Mouse (Mus musculus): ENCODE measurements around the gene Dixdc1.

DNA sequence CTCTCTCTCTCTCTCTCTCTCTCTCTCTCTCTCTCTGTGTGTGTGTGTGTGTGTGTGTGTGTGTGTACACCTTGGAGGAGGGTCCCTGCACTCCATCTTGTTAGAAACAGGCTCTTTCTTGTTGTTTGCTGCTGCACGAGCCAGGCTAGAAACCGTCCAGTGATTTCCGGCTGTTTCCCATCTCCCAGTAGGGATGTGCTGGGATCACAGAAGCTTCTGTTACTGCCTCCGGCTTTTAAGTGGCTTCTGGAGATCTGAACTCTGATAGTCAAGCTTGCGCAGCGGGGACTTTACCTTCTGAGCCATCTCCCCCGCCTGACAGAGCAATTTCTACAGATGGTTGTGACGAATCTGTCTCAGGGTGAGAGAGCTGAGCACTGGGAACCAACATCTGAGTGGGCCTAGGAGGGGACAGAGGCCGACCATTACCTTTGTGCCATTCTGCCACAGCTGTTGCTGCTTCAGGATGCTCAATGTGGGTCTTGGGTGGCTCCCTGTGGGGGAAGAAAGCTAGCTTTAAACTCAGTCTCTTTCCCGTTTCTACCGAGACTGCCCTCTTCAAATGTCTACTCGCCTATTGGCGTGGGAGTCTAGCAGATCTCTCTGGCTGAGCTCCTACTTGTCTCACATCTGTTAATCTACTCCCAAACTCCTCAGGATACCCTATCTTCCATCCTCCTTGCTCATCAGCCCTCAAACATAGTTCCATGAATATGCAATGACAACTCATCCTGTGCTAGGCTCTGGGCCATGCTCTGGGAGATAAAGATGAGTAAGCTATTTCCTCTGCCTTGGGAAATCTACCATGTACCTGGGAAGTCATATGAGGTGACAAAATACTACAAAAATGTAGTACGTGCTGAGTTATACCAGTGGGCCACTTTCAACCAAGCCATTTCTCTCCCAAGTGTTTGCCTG lies 1.8 kb upstream of the Dixdc1 start:
- TF ChIP-seq POLR2A (IDR thresholded peaks at IDR 0.05; ENCODE audit: borderline replicate concordance, control insufficient read depth, low read depth, low read length) (no peak), CTCF (IDR thresholded peaks at IDR 0.05; ENCODE audit: control insufficient read depth, insufficient read depth, low read length) (no peak)
